Mouse (Mus musculus) MEL (cell line): Measurements from ENCODE around the gene Tab1.

Experiments used
- BHLHE40 ChIP-seq: IDR thresholded peaks from 2 replicates; pipeline ENCODE4 v1.6.1; 2012; ENCODE audit warnings: low read depth, mild to moderate bottlenecking, inconsistent platforms, low read length, improper control_type of control experiment, borderline replicate concordance
- CHD1 ChIP-seq: IDR thresholded peaks from 2 replicates; pipeline ENCODE4 v1.6.1; 2012; ENCODE audit warnings: low read depth, mild to moderate bottlenecking, inconsistent platforms, low read length, improper control_type of control experiment
- CTCF ChIP-seq, 3 experiments: IDR thresholded peaks in 2 of 3; conservative IDR thresholded peaks in 1 of 3; 2 replicates each; pipeline ENCODE4 v1.5.1; 2011 to 2012; ENCODE audit warnings: low read length in 3 of 3, low read depth in 2 of 3, mild to moderate bottlenecking in 2 of 3, improper control_type of control experiment in 1 of 3, inconsistent platforms in 1 of 3, mixed read lengths in 1 of 3, moderate library complexity in 1 of 3; ENCODE audit not compliant: control insufficient read depth in 1 of 3, insufficient read depth in 1 of 3, poor library complexity in 1 of 3, severe bottlenecking in 1 of 3
- HCFC1 ChIP-seq: IDR thresholded peaks from 2 replicates; pipeline ENCODE4 v1.6.1; 2012; ENCODE audit warnings: low read depth, mild to moderate bottlenecking, inconsistent platforms, low read length, improper control_type of control experiment, moderate library complexity
- KAT2A ChIP-seq: conservative IDR thresholded peaks from 2 replicates; pipeline ENCODE4 v1.6.1; 2012; ENCODE audit warnings: low read depth, low read length, improper control_type of control experiment, inconsistent platforms
- MAX ChIP-seq: IDR thresholded peaks from 2 replicates; pipeline ENCODE4 v1.6.1; 2011; ENCODE audit warnings: low read length, improper control_type of control experiment
- POLR2A ChIP-seq, 2 experiments: IDR thresholded peaks; 2 replicates each; pipeline ENCODE4 v1.6.1; 2011 to 2012; ENCODE audit warnings: low read length in 2 of 2, mild to moderate bottlenecking in 2 of 2, control low read depth in 1 of 2, improper control_type of control experiment in 1 of 2, low read depth in 1 of 2, moderate library complexity in 1 of 2; ENCODE audit not compliant: control insufficient read depth in 1 of 2, insufficient read depth in 1 of 2, poor library complexity in 1 of 2
- POLR2AphosphoS2 ChIP-seq: IDR thresholded peaks from 2 replicates; pipeline ENCODE4 v1.6.1; 2011; ENCODE audit warnings: low read length, improper control_type of control experiment
- SIN3A ChIP-seq: IDR thresholded peaks from 2 replicates; pipeline ENCODE4 v1.6.1; 2012; ENCODE audit warnings: low read length, improper control_type of control experiment, inconsistent platforms
- TCF12 ChIP-seq: IDR thresholded peaks from 2 replicates; pipeline ENCODE4 v1.6.1; 2014; ENCODE audit warnings: low read depth, mild to moderate bottlenecking, inconsistent platforms, low read length, improper control_type of control experiment, moderate library complexity
- UBTF ChIP-seq: IDR thresholded peaks from 2 replicates; pipeline ENCODE4 v1.6.1; 2012; ENCODE audit warnings: low read depth, mild to moderate bottlenecking, inconsistent platforms, low read length, improper control_type of control experiment, moderate library complexity, borderline replicate concordance; ENCODE audit not compliant: insufficient read depth
- USF1 ChIP-seq: IDR thresholded peaks from 2 replicates; pipeline ENCODE4 v1.6.1; 2014; ENCODE audit warnings: low read depth, mild to moderate bottlenecking, inconsistent platforms, low read length, improper control_type of control experiment, moderate library complexity
- ZKSCAN1 ChIP-seq: IDR thresholded peaks from 2 replicates; pipeline ENCODE4 v1.6.1; 2012; ENCODE audit warnings: low read depth, mild to moderate bottlenecking, inconsistent platforms, low read length, improper control_type of control experiment, moderate library complexity

DNA sequence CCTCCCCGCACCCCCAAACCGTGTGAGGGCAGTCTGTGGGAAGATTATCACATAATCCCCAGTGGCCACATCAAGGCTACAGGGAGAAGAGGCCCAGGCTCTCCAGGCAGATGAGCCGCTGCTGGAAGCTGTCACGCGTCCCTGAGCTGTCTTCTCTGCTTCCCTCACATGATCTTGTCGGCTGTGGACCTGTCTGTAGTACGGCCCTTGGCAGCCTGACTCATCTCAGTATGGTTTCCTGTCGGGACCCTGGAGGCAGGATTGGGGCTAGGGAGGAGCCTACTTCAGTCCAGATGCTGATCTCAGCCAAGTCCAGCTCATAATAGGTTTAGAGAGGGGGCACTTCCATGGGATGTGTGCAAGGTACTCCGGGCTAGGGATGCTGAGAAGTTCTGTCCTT is 34.1 kb upstream of the Tab1 start:
- TF ChIP-seq MAX, result no peak
- no peak for TF ChIP-seq POLR2A (IDR thresholded peaks at IDR 0.05; ENCODE audit: control insufficient read depth in 1 of 2, insufficient read depth in 1 of 2, low read depth in 1 of 2, low read length in 2 of 2, poor library complexity in 1 of 2)
- no peak for TF ChIP-seq CTCF (IDR thresholded peaks at IDR 0.05 in 2 of 3, conservative IDR thresholded peaks at IDR 0.05 in 1 of 3; ENCODE audit: control insufficient read depth in 1 of 3, insufficient read depth in 1 of 3, low read depth in 2 of 3, low read length in 3 of 3, poor library complexity in 1 of 3, severe bottlenecking in 1 of 3)
- TF ChIP-seq UBTF, result no peak
- TF ChIP-seq TCF12, result no peak
- TF ChIP-seq ZKSCAN1, result no peak
- no peak for TF ChIP-seq SIN3A
- TF ChIP-seq USF1, result no peak
- no peak for TF ChIP-seq BHLHE40
- TF ChIP-seq KAT2A, result no peak
- no peak for TF ChIP-seq HCFC1
- no peak for TF ChIP-seq POLR2AphosphoS2
- TF ChIP-seq CHD1, result no peak
